Mouse (Mus musculus) A20 (cell line): ENCODE data around the gene Rgs7bp.

ENCODE experiments used
- DNase-seq: peaks from one replicate; pipeline ENCODE4 v3.0.0-alpha.2; 2011; ENCODE audit warnings: low read depth, low spot score

The Rgs7bp gene

DNA sequence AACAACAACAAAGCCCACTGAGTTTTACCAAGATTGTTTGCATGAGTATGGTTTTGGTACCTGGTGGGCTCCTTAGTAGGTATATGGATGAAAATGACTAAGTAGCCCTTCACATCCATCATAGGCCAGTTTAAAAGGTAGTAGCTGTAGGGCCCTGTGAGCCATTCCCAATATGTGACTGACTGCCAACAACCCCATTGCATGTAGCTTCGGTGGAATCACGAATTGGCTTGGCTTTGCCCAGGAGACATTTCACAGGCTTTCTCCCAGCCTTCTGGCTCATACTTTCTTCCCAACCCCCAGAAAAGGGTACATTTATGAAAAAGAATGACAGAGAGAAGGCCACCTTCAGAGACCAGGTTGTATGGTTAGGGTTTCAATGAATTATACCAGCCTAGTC lies 45.8 kb downstream of the Rgs7bp start:
- no peak for DNase-seq

DNA sequence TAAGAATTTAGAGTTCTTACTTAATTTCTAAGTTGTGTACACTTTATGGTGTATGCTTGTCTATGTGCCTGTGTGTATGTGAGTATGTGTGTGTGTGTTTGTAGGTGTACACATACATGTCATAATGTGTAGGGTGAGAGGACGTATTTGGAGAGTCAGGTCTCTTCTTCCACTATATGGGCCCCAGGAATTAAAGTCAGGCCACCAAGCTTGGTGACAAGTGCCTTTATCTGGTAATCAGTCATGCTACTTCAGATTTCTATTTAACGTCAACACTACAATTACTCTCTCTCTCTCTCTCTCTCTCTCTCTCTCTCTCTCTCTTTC lies 51.9 kb downstream of the Rgs7bp start:
- DNase-seq = no peak

DNA sequence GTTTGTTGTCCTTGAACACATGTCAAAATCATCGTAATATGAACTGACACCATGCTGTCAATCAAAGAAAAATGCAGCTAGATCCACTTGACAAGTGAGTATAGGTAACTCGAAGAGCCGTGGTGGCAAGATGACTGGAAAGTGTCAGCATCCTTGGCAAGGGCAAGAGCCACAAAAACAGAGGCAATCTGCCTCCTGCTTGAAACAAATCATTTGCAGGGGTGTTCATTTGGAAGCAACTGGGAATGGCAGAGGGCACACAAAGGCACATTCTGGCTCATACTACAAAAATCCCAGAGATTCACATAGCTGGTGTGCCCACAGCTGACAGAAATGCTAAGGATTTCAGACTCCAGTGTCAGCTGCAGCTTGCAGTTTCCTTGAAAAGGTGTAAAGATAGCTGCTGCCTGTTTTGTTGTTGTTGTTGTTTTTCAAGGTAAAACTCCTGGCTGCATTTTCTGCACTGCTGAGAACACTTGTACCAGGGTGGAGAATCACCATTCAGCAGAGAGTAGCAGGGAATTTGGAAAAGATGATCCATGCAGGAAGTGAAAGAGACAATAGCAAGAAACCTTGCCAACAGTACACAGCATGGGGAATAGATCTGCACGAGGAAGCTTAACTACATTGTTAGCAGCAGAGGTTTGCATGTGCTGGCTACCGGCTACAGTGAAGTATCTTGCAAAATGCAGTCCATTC lies 52.4 kb downstream of the Rgs7bp start:
- no peak for DNase-seq

DNA sequence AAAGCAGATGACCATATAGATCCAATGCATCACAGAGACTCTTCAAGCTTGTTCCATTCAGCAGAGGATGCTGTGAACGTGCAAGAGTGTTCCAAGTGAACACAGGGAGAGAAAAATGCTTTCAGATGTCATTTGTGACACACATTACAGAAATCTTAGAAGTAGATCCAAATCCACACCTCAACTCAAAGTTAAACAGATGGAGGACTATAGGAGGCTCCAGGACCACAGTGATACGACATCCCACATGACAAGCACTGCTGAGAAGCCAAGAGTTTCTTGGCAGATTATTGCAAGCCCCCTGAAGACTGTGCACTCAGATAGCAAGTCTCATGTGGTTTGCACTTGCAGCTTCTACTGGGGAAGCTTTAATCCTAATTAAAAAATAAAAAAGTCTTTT lies 53.0 kb downstream of the Rgs7bp start:
- no peak for DNase-seq

DNA sequence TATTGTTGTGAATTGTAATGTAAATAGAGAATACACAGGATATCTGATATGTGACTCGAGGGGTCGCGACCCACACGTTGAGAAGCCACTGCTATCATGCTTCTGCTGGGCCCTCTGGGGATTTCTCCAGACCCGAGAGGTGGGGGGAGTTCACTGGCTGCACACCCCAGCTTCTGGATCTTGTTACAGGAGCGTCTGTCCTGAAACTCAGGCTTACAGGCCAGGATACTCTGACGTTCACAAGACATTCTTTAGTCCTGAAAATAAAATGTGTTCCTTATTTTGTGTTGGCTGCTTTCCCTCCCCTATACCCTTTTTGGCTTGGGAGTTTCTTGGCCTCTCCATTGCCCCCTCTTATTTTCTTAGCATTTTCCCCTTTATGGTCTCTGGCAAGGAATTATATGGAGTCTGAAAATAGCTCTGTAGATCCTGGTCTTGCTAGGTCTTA lies 65.9 kb downstream of the Rgs7bp start:
- no peak for DNase-seq

DNA sequence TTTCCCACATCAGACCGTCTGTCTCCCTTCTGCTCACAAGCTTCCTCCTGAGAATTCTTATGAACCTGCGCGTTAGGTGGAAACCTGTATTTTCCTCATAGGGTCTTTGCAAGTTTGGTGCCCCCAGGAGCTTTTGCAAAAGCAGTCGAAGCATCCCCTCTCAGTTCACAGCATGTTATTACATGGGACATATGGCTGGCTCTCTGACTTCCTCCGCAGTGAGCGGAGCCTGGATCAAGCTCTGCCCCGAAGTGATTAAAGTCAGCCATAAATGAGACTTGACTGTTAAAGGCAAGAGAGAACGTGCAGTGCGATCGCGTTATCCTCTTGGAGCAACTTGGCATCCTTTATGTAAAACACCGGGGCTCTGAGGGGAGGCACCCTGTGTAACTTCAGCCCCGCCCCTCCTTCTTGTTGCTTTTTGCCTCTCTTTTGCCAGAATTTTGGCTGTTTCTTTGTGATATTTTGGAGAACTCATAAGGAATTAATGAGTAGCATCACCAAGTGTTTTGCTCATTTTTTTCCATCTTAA lies 66.7 kb downstream of the Rgs7bp start:
- DNase-seq = no peak

DNA sequence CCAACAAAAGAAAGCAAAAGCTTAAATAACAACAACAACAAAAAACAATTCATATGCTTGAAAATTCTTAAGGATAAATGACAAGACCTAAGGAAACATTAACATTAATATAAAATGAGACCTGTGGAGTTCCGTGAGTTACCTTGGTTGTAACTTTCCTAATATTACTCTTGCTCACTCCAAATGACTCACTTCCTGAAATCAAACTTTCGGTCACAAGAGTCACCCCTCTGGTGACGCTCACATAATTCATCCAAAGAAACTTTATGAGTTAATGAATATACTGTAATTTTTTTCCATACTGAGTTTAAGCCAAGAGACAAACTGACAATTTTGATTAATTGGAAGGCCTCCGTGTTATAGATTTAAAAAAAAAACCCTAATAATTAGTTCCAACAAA lies 69.0 kb downstream of the Rgs7bp start:
- no peak for DNase-seq

DNA sequence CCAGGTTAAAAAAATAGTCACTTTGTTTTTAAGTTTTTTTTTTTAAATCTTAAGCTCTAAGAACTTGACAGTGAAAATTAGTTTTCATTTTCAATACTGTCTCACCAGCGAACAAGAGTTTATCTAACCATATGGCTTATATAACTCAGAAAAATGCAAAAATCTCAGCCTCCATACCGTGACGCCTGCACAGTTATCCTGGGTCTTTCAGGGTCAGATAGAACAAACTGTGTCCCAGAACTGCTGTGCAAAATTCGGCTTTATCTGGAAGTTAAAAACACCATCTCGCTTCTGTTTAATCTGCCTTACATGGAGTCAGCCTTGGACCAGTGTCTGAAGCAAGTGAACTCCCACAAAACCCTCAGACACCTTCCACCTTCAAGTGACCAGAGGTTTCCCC lies 70.7 kb downstream of the Rgs7bp start:
- no peak for DNase-seq

DNA sequence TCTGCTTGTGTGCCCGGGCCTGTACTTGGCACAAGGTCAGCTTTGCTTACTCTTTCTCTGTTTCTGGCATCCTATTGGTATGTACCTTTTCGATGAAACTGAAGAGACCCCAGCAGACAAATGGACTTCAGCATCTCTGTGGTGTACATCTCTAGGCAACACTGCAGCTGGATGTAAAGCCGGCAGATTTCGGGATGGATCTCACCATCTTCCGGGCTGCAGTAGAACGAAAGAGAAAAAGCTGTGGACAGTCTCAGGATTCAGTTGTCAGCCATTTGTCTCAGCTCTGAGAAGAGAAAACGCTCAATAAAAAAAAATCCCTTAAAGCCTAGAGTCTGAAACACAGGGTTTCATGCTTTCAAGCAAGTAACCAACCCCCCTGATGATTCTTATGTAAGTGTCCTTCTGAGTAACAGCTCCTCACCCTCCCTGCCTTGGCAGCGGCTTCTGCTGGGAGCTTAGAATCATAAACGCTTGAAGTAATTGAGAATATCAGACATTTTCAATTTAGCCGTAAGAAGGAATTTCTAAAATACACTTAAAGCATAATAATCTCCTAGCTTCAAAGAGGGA lies 71.9 kb downstream of the Rgs7bp start:
- DNase-seq = no peak

DNA sequence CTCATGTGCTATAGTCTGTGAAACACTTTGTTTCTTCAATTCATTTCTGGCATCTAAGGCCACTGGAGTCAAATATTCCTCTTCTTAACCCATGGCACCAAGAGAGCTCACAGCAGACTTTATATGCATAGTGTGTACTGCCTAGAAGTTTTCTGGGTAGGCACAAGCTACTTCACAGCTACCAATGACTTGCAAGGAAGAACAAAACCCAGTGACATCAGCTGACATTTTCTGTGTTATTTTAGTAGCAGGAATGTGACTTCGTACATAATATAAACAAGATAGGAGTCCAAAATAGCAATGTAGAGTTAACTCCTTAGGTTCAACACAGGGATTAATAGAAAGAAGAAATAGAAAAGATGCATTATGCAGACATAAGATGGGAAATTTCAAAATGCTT lies 76.6 kb downstream of the Rgs7bp start:
- DNase-seq = no peak

DNA sequence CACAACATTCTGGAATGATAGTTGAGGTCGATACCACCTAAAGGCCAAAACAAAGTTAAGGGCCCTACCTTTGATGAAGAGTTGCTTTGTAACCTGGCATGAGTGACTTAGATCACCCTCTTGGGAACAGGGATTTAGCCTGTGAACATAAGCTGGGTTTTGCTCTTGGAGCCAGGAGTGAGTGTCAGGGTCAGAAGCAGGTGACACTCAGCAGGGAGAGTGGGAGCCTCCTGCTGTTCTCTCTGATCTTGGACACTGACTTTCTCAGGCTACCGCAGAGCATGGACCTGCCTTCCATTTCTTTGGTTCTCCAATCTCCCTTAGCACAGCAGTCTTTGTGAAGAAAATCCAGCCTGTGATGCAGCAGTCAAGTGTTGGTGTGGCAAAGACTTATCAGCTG lies 87.2 kb downstream of the Rgs7bp start:
- DNase-seq = no peak

DNA sequence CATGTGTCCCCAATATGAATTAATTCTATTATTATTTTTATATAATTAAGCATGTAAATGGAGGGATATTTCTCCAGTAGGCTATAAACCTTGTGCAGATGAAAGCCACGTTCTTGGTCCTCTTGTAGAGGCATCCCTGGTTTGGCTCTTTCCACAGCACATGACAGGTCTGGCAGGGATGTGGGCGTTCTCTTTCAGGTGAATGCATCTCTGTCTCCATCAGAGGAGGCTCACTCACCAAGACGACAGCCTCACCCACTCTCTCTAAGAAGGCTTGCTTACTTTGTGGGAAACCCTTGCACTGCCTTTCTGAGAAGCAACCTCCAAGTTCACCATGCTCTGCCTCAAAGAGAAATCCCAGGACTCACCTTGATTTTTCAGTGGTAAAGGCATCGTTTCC lies 91.0 kb downstream of the Rgs7bp start:
- DNase-seq = no peak

DNA sequence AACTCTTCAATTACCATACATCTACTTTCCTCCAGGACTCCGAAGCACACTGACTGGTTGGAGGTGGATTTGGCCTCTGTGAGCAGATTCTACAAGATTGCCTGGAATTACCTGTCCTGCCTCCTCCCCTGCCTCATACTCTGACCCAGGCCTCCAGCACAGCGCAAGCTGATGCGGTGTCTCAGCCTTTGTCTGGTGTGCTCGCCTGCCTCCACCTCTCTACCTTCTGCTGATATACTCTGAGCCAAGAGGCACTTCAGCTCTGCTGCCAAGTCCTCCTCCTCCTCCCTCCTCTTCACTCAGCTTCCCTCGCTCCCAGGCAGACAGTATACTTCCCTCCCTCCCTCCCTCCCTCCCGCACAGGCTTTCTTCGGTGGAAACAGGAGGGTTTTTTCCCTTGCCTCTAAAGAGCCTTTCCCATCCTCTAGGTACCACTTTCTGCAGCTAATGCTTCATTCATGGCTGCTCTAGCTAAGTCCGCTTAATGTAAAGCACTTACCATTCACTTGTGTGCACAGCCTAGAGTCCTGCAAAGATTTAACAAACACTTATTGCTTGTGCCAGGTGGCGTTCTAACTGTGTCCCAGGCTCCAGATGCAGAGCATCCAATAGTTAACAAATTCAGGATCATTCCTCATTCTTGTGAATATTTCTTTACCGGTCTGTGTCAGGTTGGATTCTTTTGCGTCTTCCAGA lies 91.9 kb downstream of the Rgs7bp start:
- DNase-seq = no peak

DNA sequence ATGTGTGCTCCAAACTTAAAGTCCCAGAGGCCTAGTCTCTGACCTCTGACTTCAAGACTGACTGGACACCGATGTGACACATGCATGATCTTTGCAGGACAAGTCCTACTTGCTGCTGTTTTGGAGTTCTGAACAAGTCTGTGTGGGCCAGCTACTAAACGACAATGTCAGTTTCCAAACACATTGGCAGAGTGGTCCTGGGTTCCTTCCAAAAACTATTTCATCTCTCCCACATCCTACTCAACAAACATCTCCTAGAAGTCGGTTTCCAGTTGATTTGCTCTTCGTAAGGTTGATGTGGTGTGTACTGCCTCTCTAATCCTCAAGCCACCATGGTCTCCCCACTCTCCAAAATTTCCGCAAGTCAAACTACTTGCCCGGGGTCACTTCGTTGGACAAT lies 92.6 kb downstream of the Rgs7bp start:
- no peak for DNase-seq

DNA sequence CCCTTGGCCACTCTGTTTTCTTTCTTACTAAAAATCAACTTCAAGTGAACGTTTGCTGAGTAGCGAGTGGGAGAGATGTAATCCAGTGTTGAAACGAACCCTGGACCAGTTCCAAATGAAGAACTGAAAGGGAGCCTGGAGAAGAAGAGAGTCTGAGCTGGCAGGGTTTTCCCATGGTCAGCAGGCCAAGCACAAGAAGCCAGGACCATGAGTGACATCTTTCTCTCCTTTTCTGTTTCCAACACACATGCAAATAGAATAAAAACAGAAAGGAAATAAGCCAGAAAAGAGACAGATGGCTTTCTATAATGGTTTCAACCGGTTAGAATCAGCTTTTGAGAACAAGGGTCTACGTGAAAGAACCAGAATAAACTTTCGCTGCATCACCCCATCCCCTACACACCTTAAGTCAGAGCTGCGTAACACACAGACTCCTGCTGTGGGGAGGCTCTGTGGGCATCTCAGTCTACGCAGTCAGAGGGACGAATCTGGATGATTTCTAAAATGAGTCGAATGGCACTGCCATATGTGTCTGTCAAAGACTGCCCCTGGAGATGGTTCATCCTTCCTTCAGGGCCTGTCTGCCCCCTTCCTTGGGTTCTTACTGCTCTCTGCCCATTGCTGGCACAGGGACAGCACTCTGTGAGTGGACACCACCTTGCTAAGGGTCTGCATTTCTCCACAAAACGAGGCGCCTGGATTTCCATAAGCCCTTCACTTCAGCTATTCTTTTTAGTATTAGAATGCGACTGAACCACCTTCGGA lies 93.6 kb downstream of the Rgs7bp start:
- DNase-seq = no peak

DNA sequence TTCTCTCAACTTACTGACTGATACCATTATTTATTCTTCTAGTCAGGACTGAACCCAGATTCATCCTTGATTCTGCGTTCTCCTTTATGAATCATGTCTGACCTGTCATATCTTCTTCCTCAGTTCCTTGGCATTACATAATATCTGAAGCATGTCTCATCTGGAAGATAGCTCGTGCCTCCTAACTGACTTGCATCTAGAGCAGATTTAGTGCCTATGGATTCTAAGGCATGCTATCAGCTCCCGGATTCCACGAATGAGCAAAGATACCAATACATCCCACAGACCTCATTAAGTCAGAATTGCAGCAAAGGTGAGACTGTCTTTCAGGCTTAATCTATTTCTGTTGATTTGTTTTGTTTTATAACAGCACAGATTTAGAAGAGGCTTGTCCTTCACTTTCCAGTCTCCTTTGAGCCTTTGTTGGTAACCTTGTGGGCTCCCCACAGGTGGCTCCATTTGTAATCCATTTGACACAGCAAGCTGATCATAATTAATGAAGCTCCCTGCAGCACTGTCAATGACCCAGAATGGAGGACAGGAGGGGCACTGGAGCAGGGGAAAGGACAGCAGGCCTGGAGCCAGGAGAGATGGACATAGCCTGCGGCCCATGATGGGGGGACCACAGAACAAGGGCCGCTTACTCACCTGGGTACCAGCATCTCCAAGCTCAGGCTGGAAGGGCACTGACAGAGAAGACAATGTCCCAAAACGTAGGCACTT lies 94.4 kb downstream of the Rgs7bp start:
- DNase-seq = no peak

DNA sequence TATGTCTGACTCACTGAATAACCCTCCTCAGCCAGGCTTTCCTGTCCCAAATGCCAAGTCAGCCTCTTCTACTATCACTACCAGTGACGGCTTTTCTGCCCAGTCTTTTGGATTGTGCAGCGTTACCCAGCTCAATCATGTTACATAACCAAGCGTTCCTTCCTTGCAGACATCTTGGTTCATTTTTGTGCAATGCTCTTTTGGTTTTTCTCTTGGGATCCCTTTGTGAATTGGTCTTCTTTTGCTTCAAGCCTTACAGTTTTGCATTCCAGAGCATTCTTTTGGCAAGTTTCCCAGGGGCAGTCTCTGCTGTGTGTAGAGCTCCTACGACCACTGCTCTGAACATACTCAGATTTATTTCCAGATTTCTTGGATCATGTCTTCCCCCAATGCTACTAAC lies 95.0 kb downstream of the Rgs7bp start:
- DNase-seq = no peak

DNA sequence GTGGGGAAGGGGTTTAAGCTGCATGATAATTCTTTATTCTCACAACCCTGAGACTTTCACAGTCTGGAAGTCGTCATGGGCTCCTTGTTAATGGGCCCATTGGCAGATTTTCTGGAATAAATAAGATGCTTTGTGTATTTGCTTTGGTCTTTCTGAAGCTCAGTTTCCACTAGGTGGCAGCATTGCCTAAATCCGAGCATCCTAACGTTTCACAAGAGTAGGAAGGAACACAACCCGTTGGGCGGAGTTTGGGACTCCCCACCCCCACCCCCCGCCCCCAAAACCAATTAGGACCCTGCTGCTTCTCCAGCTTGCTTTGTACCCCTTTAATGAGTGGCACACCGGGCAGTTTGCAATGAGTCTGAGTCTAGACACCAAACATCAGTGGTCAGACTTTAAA lies 106.8 kb downstream of the Rgs7bp start:
- DNase-seq = peak; percentile 73

DNA sequence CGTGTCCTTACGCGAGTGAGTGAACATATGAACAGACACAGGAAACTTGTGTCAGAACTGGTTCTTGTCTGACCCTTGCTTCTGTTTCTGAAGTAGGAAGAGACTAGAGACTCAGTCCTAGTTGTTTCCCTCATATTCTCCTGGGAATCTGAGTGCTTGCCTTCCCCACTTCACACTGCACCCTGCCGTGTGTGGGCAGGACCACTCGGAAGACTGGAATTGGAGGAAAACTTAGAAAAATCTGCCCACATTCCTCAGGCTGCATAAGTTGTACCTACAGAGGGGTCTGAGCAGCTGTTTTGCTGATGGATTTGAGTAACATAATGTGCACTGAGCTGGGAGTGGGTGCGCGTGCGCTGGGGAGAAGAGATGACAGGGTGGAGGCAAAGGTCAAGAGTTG lies 114.2 kb downstream of the Rgs7bp start:
- DNase-seq = no peak

DNA sequence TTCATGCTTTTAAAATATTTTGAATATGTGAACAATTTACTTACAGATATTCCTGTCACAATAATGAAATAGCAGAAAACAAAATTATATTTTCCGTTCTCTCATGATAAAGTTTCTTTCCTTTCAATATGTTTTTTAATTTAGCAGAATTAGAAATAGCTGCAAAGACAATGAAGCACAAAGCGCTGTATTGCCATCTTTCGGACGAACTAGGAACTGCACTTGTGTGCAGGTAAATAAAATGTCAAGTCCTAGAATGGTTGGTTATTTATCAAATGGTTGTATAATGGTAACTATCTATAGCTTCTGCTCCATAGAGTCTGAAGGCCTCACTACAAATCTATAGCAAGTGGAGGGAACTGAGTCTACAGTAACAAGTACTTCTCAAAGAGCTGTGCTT lies 114.9 kb downstream of the Rgs7bp start:
- DNase-seq = peak; percentile 69

DNA sequence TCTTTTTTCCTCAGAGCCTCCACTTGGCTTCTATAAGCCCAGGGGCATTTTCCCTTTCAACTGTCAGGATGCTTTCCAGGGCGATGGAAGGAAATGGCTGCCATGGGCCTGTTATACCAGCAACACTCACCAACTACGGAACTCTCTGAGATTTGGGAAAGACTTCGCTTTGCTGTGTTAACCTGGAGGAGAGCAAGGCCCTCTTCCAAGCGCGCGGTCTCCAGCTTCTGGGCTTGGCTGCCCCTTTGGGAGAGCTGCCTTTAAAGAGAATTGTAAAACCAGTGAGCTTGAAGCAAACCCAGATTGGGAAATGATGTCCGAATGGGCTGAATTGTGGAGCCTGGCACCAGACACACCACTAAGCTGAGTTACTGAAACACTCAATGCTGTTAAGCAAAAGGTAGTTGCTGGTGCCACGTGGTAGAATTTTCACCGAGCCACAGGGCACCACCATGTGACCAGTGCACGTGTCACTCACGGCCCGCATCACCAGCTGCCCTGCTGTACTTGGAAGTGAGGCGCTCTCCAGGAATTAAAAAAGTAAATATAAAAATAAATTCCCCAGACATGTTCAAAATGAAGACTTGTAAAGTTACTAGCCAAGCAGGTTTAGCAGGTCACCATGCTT lies 115.7 kb downstream of the Rgs7bp start:
- DNase-seq = no peak
